Mouse (Mus musculus) thymus, postnatal 14 days (tissue): ENCODE measurements around the gene Dennd1c.
A peak's percentile ranks its signal among the peaks of the same experiment; 100 is the strongest.

Experiments
- DNase-seq: peaks from one replicate; pipeline ENCODE4 v3.0.0; 2021

Gene Dennd1c

GRCm38 (mm10) chr17:57078336-57078735 is at the start of gene Dennd1c:
Gene Dennd1c, minus strand, starts transcription at chr17:57078514.
- peak; percentile 89 for DNase-seq

DNA sequence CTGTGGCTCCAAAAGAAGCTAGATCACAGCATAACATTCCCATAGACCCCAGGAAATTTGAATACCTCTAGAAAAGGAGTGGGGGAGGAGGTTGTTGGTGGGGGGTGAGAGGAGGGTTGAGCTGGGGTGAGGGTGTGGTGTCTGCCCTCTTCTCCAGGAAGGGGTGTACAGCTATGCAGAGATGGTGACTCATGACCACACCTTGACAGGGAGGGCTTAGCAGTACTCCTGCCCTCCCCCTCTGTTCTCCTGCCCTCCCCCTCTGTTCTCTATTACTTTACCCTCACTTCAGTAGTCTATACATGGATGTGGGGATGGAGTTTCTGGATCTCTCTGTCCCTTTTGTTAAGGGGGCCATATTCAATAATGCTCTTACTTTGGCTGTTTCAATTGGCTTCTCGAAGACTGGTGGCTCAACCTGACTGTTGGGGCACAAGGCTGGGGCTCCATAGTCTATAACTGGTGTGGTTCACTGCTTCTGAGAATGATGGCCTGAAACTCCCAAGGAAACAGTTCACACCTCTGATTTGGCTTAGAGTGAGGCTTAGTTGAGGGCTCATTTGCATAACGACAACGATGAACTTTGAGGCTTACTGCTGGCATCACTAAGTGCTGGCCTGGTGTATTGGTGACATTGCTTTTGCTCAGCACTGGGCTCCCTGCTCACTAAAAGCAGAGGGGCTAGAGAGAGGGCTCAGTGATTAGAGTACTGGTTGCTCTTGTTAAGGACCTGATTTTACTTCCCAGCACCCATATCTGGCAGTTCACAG is 47.7 kb upstream of the Dennd1c start:
- no peak for DNase-seq

DNA sequence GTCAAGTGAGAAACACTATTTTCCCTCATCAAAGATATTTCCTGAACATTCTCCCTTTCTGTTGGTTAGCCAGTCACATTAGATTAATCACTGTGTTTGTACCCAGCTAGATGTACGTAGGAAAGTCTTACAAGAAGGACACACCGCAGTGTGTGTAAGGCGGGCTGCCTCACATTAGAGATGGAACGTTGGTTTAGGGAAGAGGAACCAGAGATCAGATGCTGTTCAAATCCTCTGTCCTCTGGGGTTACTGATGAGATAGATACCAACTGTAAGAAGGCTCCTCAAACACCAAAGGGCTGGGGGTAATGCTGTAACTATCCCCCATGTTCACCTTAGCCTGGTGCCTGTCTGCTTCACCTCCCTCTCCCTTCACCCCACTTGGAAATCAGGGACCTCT is 46.5 kb upstream of the Dennd1c start:
- no peak for DNase-seq

DNA sequence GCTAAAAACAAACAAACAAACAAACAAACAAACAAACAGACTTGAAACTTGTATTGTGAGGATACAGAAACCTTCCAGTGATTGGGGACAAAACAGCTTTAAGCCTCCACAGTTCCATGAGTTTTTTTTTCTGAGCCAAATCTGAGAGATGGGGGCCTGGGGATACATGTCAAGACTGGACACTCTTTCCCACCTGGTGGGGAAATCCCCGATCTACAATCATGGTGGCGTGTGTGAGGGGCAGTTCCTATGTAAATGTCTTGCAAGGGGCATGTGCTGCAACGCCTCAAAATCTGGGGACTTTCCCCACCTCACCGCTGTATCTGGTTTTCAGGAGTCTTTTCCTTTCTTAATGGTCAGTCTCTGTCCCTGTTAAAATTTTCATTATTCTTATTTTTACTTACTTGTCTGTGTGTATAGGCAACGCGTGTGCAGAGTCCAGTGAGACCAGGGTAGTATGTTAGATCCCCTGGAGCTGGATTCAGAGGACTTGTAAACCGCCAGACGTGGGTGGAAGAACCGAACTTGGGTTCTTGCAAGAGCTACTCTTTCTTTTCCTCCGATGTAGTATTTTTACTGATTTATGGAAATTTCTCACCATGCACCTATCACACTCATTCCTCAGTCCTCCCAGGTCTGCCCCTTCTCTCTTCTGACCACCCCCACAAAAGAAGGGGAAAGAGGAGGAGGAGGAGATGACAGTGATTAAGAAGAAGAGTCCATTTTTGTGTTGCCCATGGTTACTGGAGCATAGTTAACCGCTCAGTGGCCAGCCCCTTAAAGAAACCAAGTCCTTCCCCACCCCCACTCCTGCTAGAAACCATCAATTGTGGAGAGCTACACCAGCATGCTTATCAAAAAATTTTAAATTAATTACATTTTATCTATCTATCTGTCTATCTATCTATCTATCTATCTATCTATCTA is 45.1 kb upstream of the Dennd1c start:
- no peak for DNase-seq

DNA sequence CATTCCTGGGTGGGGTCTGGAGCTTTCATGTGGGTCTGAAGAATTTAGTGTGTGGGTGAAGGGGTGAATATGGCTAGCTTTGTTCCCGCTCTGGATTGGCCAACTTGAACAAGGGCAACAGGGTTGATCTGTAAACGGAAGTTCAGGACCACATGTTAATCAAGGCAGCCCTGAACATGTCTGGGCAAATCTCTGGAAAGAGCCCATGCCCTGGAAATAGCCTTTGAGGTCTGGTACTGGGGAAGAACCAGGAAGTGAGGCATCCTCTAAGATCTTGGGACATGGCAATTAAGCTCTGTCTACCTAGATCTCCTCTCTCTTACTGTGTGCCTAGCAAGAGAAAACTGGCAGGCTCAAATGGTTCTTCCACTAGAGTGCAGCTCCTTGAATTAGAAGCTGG is 43.5 kb upstream of the Dennd1c start:
- no peak for DNase-seq

- DNase-seq = peak; percentile 21
These were observed 40.4 kb upstream of the Dennd1c start for GRCm38 (mm10) chr17:57118524-57119349.

- no peak for DNase-seq
These were observed 38.5 kb upstream of the Dennd1c start for GRCm38 (mm10) chr17:57116801-57117200.

GRCm38 (mm10) chr17:57112768-57113474 is 34.6 kb upstream of the Dennd1c start:
- no peak for DNase-seq

GRCm38 (mm10) chr17:57110005-57110404 is 31.7 kb upstream of the Dennd1c start:
- DNase-seq = no peak

DNA sequence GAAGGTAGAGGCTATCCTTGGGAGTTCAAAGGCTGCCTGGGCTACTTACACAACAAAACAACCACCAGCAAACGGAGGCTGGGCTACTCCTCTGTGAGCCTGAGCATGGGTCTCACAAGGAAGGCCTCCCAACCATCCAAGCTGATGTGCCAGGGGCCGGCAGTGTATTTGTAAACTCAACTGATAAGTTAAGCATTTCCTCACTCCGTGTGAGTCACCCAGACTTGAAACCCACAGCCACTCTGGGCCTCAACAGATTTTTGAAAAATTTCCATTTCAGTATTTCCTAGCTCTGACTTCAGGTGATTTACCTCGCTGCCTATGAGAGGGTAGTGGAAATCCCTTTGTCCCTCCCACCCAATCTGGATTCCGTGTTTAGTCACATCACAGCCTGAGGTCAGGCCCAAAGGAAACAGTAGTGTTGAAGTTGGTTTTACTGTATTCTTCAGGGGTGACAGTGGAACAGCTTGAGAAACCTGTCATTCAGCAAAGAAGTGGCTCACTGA is 30.4 kb upstream of the Dennd1c start:
- no peak for DNase-seq

GRCm38 (mm10) chr17:57108040-57108665 is 29.8 kb upstream of the Dennd1c start:
- DNase-seq = no peak

GRCm38 (mm10) chr17:57107064-57107463 is 28.8 kb upstream of the Dennd1c start:
- no peak for DNase-seq

DNA sequence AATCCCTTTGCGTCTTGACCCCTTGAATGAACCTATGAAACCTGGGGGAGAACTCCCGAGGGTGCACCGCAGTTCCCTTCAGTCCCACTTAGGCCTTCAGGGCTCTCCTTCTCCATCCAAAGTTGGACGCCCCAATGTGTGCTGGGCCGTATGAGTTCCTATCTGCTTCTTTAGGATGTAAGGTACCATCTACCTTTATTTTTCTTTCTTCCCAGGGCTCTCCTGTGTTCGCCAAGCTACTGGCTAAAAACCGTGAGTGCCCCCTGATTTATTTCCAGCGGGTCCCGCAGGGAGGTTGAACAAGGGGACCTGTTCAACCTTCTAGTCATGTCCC is 27.7 kb upstream of the Dennd1c start:
- DNase-seq = no peak

DNA sequence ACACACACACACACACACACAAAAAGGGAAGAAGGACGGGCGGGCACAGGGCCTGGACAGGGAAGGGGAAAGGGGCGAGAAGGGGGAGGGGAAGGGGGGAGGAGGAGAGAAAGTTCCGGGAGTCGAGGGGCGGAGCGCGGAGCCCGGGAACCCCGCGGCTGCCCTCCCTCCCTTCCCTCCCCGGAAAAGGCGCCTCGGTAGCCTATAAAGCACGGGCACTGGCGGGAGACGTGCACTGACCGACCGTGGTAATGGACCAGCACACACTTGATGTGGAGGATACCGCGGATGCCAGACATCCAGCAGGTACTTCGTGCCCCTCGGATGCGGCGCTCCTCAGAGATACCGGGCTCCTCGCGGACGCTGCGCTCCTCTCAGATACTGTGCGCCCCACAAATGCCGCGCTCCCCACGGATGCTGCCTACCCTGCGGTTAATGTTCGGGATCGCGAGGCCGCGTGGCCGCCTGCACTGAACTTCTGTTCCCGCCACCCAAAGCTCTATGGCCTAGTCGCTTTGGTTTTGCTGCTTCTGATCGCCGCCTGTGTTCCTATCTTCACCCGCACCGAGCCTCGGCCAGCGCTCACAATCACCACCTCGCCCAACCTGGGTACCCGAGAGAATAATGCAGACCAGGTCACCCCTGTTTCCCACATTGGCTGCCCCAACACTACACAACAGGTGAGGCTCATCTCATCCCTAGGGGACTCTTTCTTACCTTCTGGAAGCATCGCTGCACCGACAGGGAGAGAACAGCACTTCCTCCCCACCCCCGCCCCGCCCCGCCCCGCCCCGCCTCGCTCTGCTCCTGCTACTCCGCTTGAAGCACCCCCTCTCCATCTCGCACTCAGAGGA is 27.1 kb upstream of the Dennd1c start, which contains the start of gene Tnfsf9:
Gene Tnfsf9 (plus strand): TSS at position 145 of the 854 bp plus-strand sequence.
- DNase-seq = peak; percentile 38

DNA sequence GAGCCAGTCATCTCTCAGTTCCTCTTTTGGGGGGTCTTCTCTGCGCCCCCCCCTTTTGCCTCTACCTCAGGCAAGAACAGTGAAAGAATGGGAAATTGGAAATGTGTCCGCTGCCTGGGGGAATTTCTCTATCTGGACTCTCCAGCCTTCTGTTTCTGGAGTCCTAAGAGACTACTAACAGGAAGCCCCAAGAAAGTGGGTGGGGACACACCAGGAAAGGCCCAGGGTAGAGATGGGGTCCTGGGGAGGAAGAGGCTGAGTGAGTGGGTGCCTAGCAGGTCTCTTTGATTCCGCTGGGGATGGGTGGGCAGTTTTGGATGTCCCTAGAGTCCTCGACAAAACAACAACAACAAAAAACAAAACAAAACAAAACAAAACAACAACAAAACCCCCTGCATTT is 26.2 kb upstream of the Dennd1c start:
- DNase-seq = no peak

- no peak for DNase-seq
These were observed 24.0 kb upstream of the Dennd1c start for GRCm38 (mm10) chr17:57102276-57102675.

- peak; percentile 48 for DNase-seq
These were observed 21.5 kb upstream of the Dennd1c start for GRCm38 (mm10) chr17:57099629-57100325.

- no peak for DNase-seq
These were observed 20.0 kb upstream of the Dennd1c start for GRCm38 (mm10) chr17:57098321-57098720.

GRCm38 (mm10) chr17:57096623-57096920 is 18.3 kb upstream of the Dennd1c start:
- peak; percentile 93 for DNase-seq
